Mouse (Mus musculus) left cerebral cortex, postnatal 25 days (tissue): Measurements from ENCODE around the gene Lcp2. TPM values are rescaled to one million over a fixed set of nuclear protein-coding genes. Genes with fewer than 3 reads are reported as not detected.

Experiments
- DNase-seq, 2 experiments: peaks; one replicate each; pipeline ENCODE4 v3.0.0; 2022; ENCODE audit warnings: low spot score in 2 of 2, mixed read lengths in 1 of 2
- intact Hi-C: fragments of 180-260 bp; cut with DNase I; formaldehyde crosslinking; loops from one replicate; pipeline ENCODE4 v1.15.1; 2025
- total RNA-seq, 2 experiments: library from RNA; stranded (reverse); gene quantifications; 2 replicates each; pipeline ENCODE4 v1.2.3; 2021

Lcp2 gene
- total RNA-seq, 2 experiments from 2014 or later = 3.2 to 5.0 TPM

DNA sequence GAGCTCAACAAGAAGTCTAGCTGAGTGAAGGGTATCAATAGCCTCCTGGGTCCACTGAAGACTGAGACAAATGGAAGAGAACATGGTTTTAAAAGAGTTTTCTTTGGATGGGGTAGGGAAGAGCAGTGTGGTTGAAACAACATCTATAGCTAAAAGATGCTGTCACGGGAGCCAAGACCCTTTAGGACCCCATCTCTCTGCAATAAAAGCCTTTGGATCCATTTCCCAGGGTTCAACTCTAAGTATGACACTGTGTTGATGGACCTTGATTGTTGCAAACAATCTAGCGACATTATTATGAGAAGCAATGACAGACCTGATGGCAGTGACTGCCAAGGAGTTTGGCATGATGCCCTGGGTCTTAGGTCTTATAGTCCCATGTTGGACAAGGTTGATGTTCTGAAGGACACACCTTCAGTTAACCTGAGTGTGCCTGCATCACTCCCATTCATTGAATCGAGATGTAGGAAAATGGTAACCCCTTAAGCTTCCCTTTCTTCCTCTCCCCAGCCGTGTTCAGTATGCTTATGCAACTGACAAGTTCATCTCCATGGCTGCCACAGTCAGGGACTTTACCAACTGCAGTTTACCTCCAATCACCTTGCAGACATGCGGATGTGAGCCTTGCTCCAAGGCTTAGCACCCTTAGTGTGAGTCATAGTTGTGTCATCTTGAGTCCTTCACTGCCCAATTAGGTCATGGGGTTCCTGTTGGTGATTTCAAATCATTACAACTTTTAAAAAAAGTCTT, 10.6 kb upstream of the Lcp2 start:
- intact Hi-C loops = no loop called here
- DNase-seq = no peak

DNA sequence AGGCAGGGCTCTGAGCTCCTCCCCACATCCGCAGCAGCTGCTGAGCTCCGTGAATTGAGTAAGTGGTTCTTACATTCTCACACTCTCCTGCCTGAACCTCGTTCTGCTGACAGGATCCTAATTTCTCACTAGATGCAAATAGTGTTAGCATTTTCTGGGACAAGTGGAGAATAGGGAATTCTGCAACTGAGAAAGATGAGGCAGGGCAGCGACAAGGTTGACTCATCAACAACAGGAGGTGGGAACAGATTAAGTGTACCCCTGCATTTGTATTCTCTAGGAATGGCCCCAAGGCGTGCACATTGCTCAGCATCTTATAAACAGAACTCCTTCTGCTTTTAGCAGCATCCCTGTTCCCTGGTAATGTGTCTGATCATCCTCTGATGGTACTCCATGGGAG, 6.7 kb upstream of the Lcp2 start:
- peak; percentile 10 to 61 for DNase-seq

DNA sequence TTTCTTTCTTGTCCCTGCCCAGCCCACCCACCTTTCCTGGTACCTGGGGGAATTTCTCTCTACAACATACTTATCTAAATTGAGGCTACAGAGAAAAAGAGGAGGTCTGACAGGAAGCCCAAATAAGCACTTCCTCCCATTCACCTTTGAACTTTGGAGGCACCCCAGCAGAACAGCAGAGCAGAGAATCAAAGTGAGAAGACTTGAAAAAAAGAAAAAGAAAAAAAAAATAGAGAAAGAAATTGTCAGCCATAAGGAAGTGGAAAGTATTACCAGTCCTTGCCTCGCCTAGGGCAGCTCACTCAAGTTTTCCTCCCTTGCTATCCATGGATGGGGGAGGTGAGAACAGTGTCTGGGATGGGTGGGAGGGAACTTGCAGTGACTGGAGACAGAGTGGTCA, 3.9 kb upstream of the Lcp2 start:
- no peak for DNase-seq
- intact Hi-C loops = no loop called here

More for the DNA sequence above, 6.7 kb upstream of the Lcp2 start:
- intact Hi-C loops = no loop called here

DNA sequence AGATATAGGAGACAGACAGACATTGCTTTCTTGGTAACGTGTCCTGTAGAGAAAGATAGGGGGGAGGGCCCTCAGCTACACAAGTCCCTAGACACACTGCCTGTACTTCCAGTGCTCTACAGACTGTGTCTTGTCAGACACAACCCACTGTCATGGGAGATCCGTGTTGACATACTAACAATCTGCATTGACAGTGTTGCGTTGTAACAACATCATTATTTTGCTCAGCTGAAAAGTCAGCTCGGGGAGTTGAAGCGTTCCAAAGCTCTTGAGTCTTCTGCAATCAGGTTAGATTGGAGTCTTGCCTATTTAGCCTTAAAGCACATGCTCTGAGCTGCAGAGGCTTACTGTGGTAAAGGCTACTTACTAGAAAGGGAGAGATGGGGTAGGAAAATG, 820 bp downstream of the Lcp2 start:
- intact Hi-C loops = no loop called here
- DNase-seq = no peak

DNA sequence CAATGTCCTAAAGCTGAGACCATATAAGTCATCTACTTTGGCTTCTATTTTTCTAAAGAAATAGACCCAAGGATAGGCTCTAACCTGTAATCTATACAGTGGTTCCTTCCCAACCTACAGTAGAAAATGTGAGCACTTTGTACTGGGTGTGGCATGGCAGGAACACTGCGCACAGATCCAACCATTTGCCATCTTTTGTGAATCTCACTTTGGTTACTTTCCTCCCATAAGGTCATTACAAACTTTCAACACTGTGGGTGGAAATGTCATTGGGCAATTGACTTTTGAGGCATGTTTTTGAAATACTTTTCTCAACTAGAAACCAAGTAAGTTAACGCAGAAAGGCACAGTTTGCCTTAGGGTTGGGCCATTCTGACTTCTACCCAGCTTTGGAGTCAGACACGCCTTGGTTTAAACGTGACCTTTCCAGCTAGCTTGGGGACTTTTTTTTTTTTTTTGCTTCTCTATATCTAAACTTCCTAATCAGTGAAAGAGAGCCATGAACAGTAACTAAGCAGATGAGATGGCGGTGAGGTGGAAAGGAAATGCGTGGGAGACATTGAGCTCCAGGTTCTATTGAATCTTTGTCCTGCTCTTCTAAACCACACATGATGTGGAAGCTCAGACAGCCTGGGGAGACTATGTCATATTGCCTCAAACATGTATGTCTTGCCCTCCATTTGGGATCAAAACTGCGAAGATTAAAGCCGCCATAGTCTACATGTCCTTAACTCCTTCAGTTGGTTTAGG, 1.8 kb downstream of the Lcp2 start:
- no peak for DNase-seq

DNA sequence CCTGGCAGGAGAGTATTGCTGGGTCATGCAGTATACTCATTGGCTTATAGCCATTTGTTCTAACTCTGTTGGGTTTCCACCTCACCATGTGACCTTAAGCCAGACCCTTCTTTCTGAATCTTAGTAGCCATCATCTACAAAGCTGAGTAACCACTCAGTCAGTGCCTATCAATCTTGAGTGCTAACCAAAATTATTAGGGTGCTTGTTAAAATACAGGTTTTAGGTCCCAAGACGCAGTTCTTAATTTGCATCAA, 2.3 kb downstream of the Lcp2 start:
- intact Hi-C loops = no loop called here
- no peak for DNase-seq

More for the DNA sequence above, 1.8 kb downstream of the Lcp2 start:
- intact Hi-C loops = no loop called here

DNA sequence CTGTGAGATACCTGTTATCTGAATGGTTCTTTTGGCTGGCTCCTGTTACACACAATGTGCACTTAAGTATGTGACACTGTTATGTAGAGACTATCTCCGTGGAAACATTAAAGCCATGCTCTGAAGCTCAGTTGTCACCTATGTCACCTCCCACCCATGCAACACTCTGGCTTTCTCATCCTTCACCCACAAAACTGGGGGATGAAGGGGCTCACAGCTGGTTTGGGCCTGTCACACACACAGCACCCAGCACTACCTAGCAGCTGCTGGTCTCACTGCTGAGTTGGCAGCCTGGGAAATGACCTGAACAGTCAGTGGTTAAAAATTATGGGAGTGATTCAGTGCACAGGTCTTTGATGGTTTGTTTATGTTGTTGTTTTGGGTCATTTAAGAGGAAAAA, 3.3 kb downstream of the Lcp2 start:
- intact Hi-C loops = no loop called here
- no peak for DNase-seq

DNA sequence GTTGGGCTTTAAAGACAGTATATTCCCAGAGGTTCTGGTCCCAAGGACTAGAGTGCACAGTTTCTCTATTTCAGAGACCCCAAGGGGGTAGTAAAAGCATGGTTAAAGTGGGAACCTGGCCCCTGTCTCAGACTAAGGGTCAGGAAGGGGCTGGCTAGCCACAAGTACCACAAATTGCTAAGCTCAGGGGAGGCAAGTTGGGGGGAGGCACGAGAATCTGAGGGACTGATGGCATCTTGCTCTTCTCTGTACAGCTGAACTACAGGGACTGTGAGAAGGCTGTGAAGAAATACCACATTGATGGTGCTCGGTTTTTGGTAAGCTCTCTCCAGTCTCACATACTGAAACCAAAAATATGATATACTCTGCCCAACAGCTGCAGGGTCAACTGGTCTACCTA, 3.9 kb downstream of the Lcp2 start:
- intact Hi-C loops = no loop called here
- no peak for DNase-seq

DNA sequence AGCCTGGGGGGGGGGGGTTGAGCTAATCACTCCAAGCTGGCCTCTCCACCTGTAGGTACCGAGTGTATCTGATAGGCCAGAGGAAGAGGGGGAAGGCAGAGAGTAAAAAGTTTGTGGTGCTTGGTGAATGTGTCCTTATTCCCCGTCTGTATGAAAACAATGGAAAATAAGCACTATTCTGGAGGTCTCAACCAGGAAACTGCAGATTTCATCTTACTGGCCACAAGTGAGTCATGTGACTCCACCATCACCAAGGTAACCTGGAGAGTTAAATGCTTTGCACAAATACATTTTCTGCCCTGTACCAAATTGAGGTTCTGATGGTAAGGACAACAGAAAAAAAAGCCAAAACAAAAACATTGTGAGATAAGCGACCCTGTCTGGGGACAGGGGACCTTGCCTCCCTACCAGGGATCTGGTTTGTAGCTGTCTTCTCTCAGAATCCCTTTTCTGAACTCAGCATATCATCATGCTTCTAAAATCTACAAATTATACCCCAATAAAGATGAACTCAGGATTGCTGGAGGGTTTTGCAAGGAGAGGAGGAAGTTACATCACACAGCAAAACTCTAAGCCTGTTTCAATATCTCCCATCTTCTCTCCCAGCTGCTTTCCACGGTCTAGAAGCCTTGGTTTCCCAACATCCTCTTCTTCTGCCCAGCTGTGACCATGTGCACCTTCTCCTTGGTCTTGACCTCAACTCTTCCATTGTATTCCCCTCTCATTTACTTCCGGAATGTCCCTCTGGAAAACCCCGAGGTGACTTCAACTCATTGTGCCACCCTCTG, 6.5 kb downstream of the Lcp2 start:
- DNase-seq = no peak

DNA sequence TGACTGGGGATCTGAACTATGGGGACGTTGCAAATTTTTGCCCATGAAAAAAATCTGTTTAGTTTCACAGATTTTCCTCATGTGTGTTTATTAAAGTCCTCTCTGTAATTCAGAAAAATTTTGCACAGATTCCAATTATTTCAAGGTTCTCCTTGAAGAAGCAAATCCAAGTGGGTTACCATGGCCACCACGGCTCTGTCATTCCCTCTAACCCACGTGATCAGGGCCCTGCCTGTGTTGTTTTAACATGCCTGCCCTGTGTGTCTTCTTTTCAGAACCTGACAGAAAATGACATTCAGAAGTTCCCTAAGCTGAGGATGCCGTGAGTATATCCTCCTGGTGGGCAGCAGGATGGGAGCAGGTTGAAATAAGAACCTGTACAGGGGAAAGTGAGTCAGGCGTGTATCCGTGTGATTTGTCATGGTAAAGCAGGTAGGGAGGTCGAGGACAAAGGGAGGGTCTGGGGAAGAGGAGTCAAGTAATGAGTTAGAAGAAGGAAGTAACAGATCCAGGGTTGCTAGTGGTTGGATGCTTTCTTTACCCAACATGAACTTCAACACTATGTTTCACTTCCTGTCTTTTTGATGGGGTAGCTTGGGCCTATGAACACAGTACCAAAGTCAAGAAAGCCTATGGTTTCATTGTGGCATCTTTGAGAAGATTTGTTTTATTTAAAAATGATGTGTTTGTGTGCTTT, 7.5 kb downstream of the Lcp2 start:
- intact Hi-C loops = no loop called here
- peak in 1 of 2 experiments; percentile 24 for DNase-seq

More for the DNA sequence above, 6.5 kb downstream of the Lcp2 start:
- intact Hi-C loops = no loop called here

DNA sequence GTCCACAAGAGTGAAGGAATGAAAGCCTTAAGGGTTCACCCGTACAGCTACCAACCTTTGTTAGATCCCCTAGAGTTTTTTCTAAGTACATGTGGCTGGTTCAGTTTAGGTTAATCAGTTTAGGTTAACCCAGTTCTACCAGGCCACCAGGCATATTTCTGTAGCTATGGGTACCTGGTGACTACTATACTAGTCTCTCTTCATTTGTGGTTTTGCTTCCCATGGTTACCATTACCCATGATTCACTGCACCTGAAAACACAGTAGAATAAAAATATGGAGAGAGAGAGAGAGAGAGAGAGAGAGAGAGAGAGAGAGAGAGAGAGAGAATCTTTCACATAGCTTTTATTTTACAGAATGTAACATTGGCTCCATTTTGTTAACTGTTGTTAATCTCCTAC, 10.0 kb downstream of the Lcp2 start:
- intact Hi-C loops = no loop called here
- DNase-seq = no peak

DNA sequence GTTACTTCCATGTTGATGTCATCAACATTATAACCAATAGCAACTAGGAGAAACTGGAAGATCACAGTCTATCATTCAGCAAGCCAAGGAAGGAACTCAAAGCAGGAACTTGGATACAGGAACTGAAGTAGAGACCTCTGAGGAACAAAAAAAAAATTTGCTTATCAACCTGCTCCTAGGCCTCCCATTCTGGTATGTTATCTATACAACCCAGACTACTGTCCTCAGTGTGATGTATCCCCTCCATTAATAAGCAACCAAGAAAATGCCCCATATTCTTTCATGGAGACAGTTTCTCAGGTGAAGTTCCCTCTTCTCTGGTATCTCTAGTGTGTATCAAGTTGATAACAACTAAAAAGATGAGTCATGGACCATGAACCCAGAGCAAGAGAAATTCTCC, 11.6 kb downstream of the Lcp2 start:
- intact Hi-C loops = no loop called here

DNA sequence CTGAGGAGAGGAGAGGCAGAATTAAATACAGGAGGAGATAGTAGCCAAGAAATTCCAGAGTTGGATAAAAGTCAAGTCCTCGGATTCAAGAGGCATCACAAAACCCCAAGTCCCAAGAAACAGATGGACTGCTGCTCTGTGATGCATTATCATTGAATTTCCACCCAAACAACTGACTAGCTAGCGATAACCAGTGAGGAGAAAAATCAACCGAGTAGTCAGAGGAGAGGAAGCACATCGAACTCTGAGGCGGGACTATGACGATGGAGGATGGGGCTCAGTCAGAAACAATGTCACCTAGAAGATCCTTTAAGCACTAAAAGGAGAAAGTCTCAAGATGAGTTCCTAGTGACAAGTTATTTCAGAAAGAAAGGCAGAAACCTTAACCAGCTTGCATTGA, 12.2 kb downstream of the Lcp2 start:
- no peak for DNase-seq
- intact Hi-C loops = no loop called here

More for the DNA sequence above, 11.6 kb downstream of the Lcp2 start:
- no peak for DNase-seq

DNA sequence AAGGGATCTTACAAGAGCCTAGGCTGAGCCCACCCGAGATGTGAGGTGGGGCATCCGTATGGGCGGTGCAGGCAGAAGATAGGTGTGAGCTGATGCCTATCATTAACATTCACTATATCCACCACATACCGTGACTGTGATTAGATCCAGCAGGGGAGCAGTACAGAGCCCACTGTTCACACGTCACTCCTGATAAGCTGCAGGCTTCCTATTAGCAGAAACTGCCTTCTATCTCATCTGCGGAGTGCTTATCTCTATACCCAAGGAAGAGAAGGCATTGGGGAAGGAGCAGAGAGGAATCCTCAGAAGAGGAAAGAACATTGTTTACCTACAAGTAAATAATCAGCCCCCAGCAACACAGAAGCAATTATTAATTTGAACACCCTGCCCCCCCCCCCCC, 15.0 kb downstream of the Lcp2 start:
- intact Hi-C loops = no loop called here
- no peak for DNase-seq

DNA sequence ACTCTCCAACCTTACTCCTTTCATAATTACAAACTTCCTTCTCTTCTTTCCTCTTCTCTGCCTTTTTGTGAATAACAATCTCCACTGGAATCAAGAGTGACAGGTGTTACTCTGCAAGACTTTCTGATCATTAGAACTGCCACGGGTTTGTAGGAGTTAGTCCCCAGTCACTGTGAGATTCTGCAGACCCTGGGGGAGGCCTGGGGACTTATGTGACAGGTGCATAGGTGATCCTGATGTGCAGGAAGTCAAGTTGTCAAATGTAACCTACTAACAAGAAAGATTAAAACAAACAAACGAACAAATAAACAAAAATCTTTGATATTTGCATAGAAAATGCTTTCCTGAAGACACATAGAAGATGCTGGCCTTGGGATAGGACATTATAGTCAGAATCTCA, 16.5 kb downstream of the Lcp2 start:
- no peak for DNase-seq
- intact Hi-C loops = no loop called here

DNA sequence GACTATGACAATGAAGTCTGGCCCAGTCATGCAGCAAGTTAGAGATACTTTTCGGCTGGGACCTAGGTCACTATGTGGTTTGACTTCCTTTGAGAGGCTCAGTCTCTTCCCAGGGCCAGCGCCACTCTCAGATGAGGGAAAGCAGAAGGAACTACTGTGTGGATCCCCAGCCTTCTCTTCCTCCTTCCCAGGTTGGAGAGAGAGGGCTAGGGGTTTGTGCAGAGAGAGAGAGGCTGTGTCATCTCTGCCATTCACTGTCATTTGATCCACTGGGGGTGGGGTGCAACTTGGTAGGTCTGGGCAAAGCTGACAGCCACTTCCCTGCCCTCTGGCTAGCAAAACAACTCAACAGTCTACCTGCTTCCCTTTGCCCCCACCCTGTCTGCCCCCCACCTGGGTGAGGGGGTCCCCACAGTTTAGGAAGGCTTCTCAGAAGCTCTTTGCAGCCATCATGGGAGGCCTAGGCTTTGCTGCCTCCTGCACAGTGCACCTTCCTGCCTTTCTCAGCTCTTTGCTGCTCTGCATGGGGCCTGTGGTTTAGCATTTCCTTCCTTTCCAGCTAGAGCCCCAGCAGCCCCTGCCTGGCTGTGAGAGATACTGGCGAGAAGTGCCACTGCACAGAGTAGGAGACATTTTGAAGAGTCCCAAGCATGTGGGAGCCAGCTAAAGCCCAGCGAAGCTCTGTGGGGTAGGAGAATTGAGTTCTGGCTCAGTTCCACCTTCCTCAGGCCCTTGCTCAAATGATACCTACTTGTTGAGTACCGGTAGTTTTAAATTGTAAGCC, 17.2 kb downstream of the Lcp2 start:
- intact Hi-C loops = no loop called here
- DNase-seq = no peak

DNA sequence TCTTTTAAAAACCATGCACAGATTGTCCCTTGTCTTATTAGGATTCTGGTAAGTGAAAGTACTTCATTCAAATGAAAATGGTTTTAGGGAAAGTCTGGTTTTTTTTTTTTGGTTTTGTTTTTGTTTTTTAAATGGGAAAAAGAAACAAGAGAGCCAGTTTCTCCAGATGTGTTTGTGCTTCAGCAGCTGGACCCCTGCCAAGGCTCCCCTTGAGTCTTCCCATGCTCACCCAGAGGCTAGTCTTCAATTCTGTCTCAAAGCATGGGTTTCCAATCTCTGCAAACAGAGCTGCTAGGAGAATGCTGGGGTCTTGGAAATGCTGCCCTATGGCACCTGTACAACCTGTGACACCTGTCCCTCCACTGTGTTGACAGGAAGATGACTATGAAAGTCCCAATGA, 23.9 kb downstream of the Lcp2 start:
- intact Hi-C loops = no loop called here
- DNase-seq = no peak

DNA sequence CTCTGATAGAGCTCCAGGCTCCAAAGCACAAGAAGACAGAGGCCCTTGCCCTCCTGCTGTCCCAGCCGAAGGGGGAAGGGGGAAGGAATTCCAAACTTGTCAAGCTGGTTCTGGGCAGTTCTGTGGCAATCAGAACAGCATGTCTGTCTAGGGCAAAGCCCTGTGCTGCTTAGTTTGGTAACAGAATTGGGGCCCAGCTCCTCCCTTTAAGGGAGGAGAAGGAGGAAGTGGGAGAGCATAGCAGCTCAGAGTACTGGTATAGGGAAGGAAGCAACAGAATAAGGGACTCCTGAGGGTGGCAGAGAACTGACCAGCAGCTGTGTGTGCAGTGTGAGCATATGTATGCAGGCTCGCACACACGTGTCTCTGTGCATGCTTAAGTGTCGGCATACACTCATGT, 25.6 kb downstream of the Lcp2 start:
- peak in 1 of 2 experiments; percentile 11 for DNase-seq
- intact Hi-C loops = loop anchor here (2.0 kb wide), 1 partner anchor 70 kb away; no protein-coding TSS in a partner anchor

DNA sequence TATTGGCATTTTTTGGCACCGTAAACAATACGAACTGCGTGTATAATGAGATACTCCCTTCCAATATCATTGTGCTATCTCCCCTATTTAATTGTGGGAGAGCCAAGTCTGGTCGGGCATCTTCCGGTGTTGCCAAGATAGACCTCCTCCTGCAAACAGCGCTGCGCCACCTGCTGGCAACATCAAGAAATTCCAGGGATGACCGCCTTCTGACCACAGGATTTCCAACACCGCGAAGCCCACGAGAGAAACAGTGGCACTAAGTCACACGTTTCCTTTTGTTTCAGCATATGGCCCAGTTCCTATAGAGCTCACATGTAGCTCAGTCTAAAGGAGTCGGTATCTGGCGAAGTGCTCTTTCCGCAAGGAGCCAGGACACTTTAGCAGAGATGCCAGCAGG, 27.1 kb downstream of the Lcp2 start:
- intact Hi-C loops = loop anchor here (2.0 kb wide), 1 partner anchor 71 kb away; no protein-coding TSS in a partner anchor
- peak; percentile 49 to 50 for DNase-seq
